Mouse (Mus musculus) neural tube, embryonic 14.5 days (tissue): Measurements from ENCODE around the gene Dedd. TPM values are rescaled to one million over a fixed set of nuclear protein-coding genes. Genes with fewer than 3 reads are reported as not detected.

Source experiments
- ATAC-seq: fragments of 200-750 bp; cut with Nextera tagmentation; 2 replicates; pipeline ENCODE4 v1.8.0; 2017; ENCODE audit warnings: low read depth, mild to moderate bottlenecking, moderate TSS enrichment, moderate library complexity
- H3K27ac ChIP-seq: fragments of 300-500 bp; sonication (generic); 2 replicates; pipeline ENCODE4 v1.5.1; 2014; ENCODE audit warnings: low read depth, mild to moderate bottlenecking, control low read depth, low read length, moderate library complexity, mixed read lengths
- H3K27me3 ChIP-seq: fragments of 300-500 bp; sonication (generic); 2 replicates; pipeline ENCODE4 v1.6.1; 2014; ENCODE audit warnings: low read length; ENCODE audit not compliant: control insufficient read depth, insufficient read depth
- H3K36me3 ChIP-seq: fragments of 300-500 bp; sonication (generic); 2 replicates; pipeline ENCODE4 v1.6.1; 2014; ENCODE audit warnings: low read length, mixed read lengths; ENCODE audit not compliant: control insufficient read depth, insufficient read depth
- H3K4me1 ChIP-seq: fragments of 300-500 bp; sonication (generic); 2 replicates; pipeline ENCODE4 v1.6.1; 2014; ENCODE audit warnings: low read length; ENCODE audit not compliant: control insufficient read depth, insufficient read depth
- H3K4me2 ChIP-seq: fragments of 300-500 bp; sonication (generic); 2 replicates; pipeline ENCODE4 v1.6.1; 2014; ENCODE audit warnings: mild to moderate bottlenecking, low read depth, low read length, control low read depth
- H3K4me3 ChIP-seq: fragments of 300-500 bp; sonication (generic); 2 replicates; pipeline ENCODE4 v1.5.1; 2014; ENCODE audit warnings: low read depth, low read length, control low read depth, mixed read lengths
- H3K9ac ChIP-seq: fragments of 300-500 bp; sonication (generic); replicated peaks from 2 replicates; pipeline ENCODE4 v1.6.1; 2014; ENCODE audit warnings: low read depth, mild to moderate bottlenecking, control low read depth, low read length, mixed read lengths
- H3K9me3 ChIP-seq: fragments of 300-500 bp; sonication (generic); 2 replicates; pipeline ENCODE4 v1.6.1; 2016; ENCODE audit warnings: low read length; ENCODE audit not compliant: control insufficient read depth
- WGBS: fragments of 180-500 bp; shearing (Covaris S2); extraction: QIAGEN DNeasy Blood & Tissue Kit; methylation state at CpG from one replicate; pipeline ENCODE4 v1.1.7; 2014; 5-methylcytosine and 5-hydroxymethylcytosine counted together
- polyA plus RNA-seq: library from polyadenylated mRNA; unstranded; fragments of >200 nt; fragmentation: Nextera tagmentation; extraction: Ambion mirVana; gene quantifications from 2 replicates; pipeline ENCODE4 v1.2.1, GENCODE M21; 2014

The Dedd gene
- polyA plus RNA-seq, 1 experiment from 2014 or later: 48.0 TPM

DNA sequence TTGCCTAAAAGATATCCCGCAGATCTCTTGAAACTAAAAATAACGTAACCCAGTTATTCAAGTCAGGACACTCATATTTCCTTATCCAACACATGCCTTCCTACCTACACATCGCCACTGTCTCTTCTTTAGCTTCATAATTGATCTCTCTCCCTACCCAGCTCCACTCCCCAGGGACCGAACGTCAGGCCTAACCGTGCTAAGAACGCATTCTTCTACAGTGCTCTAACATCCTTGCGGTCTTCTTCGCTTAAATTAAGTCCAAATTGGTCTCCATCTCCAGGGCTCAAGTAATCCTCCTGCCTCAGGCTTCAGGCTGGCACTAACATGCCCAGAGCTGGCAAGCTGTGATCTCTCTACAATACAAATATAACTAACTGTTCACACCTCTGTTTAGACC, 701 bp upstream of the Dedd start:
- ATAC-seq: 0 out of 2 replicates have a peak, but pooled peaks have one; percentile 0
- Histone ChIP-seq H3K4me2 (peak overlapping the region; percentile 96), H3K9ac (peak overlapping the region; percentile 95), H3K27me3 (peaks cover 2% of the 10 kb centered on the region; the same call in 1 of the 2 replicates), H3K36me3 (no peaks in the 10 kb centered on the region), H3K4me1 (peaks cover 27% of the 10 kb centered on the region), H3K4me3 (peak overlapping the region; percentile 73), H3K9me3 (no peaks in the 10 kb centered on the region), H3K27ac (peak overlapping the region; percentile 99)
- 37% methylated on average over 9 of the region's 9 CpGs for WGBS

DNA sequence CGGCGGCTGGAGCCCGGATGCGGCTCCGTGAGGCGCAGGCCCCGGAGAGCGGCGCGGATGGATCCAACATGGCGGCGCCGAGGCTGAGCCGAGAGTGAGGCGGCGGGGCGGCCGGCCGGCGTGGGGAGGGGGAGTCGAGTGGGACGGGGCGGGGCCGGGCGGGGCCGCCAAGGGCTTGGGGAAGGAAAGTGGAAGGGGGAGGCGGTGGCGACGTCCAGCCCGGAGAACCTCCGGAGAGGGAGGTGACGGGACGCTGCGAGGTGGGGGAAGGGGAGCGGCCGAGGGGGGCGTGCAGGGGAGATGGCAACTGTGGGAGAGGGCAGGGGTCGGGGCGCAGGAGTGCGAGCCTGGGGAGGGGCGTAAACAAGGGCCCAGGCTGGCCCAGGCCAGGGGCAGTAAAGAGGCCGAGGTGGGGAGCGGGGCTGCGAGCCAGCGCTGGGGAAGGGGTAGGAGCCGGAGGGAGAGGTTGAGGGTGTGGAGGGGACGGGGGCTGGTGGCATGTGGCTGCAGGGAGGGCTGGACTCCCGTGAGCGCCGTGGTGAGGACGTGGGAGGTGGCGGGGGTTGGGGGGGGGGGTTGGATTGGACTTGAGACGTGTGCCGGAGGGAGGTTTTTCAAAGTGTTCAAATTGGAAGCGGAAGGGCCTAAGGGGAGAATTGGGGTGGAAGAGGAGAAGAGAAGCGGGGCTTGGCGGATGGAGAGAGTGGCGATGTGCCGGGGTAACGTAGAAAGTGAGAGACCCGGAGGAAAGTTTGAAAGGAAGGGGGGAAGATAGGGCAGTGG, 679 bp downstream of the Dedd start:
- H3K4me1 ChIP-seq: peaks cover 27% of the 10 kb centered on the region
- WGBS: 1% methylated on average over 34 of the region's 61 CpGs
- H3K36me3 ChIP-seq: no peaks in the 10 kb centered on the region; the same call in 1 of the 2 replicates
- peak; percentile 83 for ATAC-seq
- H3K9ac ChIP-seq: peak overlapping the region; percentile 95
- peaks cover 2% of the 10 kb centered on the region; the same call in 1 of the 2 replicates for H3K27me3 ChIP-seq
- peak overlapping the region; percentile 73 for H3K4me3 ChIP-seq
- H3K27ac ChIP-seq: peak overlapping the region; percentile 99
- H3K4me2 ChIP-seq: peak overlapping the region; percentile 69
- no peaks in the 10 kb centered on the region for H3K9me3 ChIP-seq

DNA sequence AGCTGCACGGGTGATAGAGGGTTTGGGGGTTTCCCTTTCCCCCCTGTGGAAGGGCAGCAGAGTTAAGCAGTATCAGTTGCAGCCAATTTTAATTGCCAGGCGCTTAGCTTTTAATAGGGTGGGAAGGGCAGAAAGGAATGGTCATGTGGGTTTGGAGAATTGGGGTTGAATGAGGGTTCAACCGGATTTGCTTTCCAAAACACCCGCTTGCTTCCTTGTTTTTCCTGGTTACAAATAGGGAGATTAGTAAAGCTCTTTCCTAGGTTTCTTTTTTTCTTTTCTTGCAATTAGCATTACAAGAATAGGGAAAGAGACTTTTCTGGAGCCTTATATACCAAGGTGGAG, 1.2 kb downstream of the Dedd start:
- H3K9ac ChIP-seq: peak overlapping the region; percentile 95
- H3K36me3 ChIP-seq: no peaks in the 10 kb centered on the region; the same call in 1 of the 2 replicates
- H3K4me3 ChIP-seq: peak overlapping the region; percentile 73
- peaks cover 27% of the 10 kb centered on the region for H3K4me1 ChIP-seq
- H3K9me3 ChIP-seq: no peaks in the 10 kb centered on the region
- peaks cover 2% of the 10 kb centered on the region; the same call in 1 of the 2 replicates for H3K27me3 ChIP-seq
- H3K4me2 ChIP-seq: peak overlapping the region; percentile 69
- WGBS: 0% methylated on average over 4 of the region's 4 CpGs
- no peak for ATAC-seq
- H3K27ac ChIP-seq: peak overlapping the region; percentile 99

DNA sequence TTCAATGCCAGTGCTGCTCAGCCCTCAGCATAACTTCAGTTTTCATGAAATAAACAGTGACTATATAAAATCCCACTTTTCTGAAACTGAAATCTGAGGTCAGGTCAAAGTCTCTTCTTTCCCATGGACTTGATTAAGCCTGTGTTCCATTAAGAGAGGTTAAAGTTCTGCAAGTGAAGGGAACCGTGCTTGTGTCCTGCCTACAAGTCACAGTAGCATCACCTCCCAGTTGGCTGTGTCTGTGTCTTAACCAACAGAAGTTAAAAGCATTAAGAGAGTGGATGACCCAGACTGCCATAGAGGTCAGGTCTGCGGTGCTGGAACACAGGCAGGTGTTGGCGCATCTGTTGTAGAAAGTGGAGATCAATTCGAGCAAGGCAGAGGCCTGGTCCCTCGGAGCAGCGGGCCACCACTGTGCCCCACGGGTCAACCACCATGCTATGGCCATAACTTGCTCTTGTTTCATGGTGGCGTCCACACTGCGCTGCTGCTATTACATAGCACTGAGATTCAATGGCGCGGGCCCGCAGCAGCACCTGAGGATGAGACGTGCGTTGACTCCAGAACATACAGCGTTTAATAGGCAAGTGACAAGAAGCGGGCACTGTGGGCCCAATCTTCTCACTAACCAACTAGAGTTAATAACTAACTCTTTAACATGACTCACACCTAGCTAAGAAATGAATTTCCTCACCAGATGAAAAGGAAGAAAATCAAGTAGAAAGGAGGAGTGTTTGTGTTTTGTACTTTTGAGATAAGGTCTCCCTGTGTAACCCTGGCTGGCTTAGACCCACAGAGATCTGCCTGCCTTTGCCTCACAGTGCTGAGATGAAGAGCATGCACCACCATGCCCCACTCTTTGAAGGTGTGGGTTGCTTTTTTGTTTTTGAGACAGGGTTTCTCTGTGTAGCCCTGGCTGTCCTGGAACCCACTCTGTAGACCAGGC, 13.6 kb downstream of the Dedd start:
- Histone ChIP-seq H3K27ac (no peak overlapping the region), H3K4me1 (peaks cover 16% of the 10 kb centered on the region), H3K4me3 (no peak overlapping the region), H3K27me3 (no peaks in the 10 kb centered on the region), H3K4me2 (no peak overlapping the region), H3K9me3 (no peaks in the 10 kb centered on the region), H3K36me3 (peaks cover 36% of the 10 kb centered on the region), H3K9ac (no peak overlapping the region)
- no peak for ATAC-seq
- WGBS: 97% methylated on average over 16 of the region's 16 CpGs

DNA sequence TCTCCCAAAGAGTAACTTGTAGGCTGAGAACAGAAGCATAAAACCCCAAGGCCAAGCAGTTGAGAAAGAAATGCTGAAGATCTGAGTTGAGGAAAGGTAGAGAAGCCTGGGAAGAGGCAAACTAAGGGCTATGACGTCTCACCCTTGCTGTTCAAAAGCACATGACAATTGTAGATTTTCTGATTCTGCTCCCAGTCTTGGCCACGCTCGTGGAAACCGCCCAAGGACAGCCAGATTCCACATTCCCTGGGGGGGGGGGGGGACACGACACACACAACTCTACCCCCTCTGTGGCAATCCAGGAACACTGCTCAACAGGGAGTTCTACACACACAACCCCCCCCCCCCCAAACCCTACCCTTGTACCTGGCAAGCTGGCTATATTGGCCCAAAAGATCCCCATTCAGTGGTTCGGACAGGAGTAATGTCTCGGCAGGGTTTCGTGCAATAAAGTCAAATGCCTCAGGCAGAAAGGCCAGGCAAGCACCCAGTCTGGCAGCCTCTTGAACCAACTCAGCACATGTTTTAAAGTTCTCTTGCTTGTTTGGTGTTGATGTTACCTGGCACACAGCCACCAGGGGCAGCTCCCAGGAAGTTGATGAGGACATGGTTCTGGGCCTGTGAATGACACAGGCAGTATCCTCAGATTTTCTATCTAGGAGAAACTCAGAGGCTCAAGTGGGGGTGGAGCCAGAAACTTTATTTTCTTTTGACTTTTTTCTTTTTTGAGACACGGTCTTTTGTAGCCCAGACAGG, 15.2 kb downstream of the Dedd start:
- no peaks in the 10 kb centered on the region for H3K9me3 ChIP-seq
- peak overlapping the region; percentile 59; the same call in 1 of the 2 replicates for H3K4me2 ChIP-seq
- H3K9ac ChIP-seq: no peak overlapping the region
- no peak overlapping the region for H3K27ac ChIP-seq
- H3K4me3 ChIP-seq: peak overlapping the region; percentile 82; the same call in 1 of the 2 replicates
- ATAC-seq: no peak
- H3K36me3 ChIP-seq: peaks cover 24% of the 10 kb centered on the region
- H3K27me3 ChIP-seq: no peaks in the 10 kb centered on the region
- 79% methylated on average over 9 of the region's 9 CpGs for WGBS
- peaks cover 16% of the 10 kb centered on the region for H3K4me1 ChIP-seq

DNA sequence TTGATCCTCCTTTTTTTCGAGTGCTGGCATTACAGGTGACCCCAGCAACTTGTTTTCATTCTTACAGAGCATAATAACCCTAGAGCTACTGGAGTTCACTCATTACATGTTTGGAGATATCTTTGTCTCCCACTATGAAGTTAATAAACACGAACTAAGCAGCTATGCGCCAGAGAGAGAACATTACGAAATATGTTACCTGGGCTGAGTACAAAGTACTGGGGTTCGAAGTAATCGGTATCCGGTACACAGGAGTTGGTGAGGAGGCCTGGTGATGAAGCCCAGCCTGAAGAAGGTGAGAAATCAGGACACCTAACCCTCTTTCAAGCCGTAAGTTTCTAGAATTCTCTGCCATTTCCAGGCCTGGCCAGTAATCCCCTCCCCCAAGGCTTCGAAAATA, 15.8 kb downstream of the Dedd start:
- no peak overlapping the region for H3K27ac ChIP-seq
- H3K9ac ChIP-seq: peak overlapping the region; percentile 76; the same call in 1 of the 2 replicates
- peaks cover 16% of the 10 kb centered on the region for H3K4me1 ChIP-seq
- H3K36me3 ChIP-seq: peaks cover 18% of the 10 kb centered on the region
- 79% methylated on average over 9 of the region's 9 CpGs for WGBS
- H3K27me3 ChIP-seq: no peaks in the 10 kb centered on the region
- no peaks in the 10 kb centered on the region for H3K9me3 ChIP-seq
- peak overlapping the region; percentile 82 for H3K4me3 ChIP-seq
- H3K4me2 ChIP-seq: peak overlapping the region; percentile 59
- ATAC-seq: peak; percentile 3; the same call in 1 of the 2 replicates

DNA sequence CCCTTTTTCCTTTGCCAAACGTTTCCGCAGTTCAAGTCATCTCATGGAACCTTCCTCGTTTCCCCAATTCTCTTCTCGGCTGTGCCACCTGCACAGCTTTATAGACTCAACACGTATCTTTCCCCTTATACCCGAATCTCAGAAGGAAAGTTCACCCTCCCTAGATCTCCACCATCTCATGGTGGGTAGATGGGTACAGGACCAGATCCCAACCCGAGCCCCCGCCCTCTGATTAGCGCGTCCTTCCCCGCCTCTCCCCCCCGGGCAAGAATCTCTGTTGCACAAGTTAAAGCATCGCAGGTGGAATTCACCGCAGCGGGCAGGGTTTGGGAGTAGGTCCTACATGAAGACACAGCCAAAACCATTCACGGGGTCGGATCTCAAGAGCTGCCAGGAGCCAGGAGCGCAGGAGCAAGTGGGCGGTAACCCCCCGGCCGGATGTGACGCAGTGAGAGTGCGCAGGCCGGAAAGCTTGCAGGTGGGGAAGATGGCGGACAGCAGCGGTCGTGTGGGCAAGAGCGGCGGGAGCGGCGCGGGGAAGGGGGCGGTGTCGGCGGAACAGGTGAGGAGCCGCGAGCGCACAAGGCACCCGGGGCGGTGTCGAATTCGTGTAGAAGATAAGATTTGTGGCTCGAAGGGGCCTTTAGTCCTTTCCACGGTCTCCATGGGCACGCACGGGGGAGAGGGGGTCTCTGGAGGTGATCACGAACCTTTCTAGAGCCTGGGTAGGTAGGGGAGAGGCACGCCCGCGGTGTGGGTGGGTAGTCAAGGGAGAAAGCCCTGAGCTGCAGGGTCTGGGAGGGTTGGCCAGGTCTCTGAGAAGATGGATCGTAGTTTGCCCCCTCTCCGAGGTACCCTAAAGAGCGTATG, 16.5 kb downstream of the Dedd start, which contains the start of the genes Nit1 and Pfdn2:
Nit1 (minus strand) TSS at position 422 of the 870 bp plus-strand sequence.
Pfdn2 (plus strand) TSS at position 446 of the 870 bp plus-strand sequence.
- H3K9me3 ChIP-seq: no peaks in the 10 kb centered on the region
- H3K27me3 ChIP-seq: no peaks in the 10 kb centered on the region
- ATAC-seq: peak; percentile 95
- peaks cover 16% of the 10 kb centered on the region for H3K4me1 ChIP-seq
- peak within 1 kb of the TSS; percentile 70 for H3K27ac ChIP-seq
- WGBS: 1% methylated on average over 52 of the region's 53 CpGs
- peak within 1 kb of the TSS; percentile 82 for H3K4me2 ChIP-seq
- peak within 1 kb of the TSS; percentile 82 for H3K4me3 ChIP-seq
- peaks cover 14% of the 10 kb centered on the region; the same call in 1 of the 2 replicates for H3K36me3 ChIP-seq
- peak within 1 kb of the TSS; percentile 76 for H3K9ac ChIP-seq
